Mouse (Mus musculus): Measurements from ENCODE around the gene Etv5. TPM values are rescaled to one million over a fixed set of nuclear protein-coding genes. Genes with fewer than 3 reads are reported as not detected.

Etv5 gene
- polyA plus RNA-seq, 1 experiment from 2014 or later: 27.7 TPM

DNA sequence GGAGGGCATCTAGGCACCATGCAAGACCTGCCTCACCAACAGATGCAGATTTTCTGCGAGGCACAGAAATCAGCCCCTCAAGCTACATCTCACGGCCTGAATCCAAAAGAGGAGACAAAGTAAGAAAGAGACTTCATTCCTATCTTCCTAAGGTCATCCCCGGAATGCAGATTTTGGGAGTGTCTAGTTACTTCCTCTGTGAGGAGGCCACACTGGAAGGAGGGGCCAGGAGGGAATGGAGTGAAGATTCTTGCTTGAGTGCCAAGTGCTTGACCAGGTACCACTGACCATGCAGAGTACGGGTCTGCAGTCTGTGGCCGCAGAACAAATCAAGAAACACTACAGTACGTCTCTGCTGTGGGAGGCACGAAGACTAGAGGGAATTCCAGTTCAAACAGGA, 12.7 kb downstream of the Etv5 start:
- Histone ChIP-seq H3K9me3 (ENCODE audit: control insufficient read depth, low read length) (no peaks in the 10 kb centered on the region), H3K4me3 (ENCODE audit: low read depth, low read length) (no peak overlapping the region), H3K36me3 (ENCODE audit: control insufficient read depth, insufficient read depth, low read length) (no peaks in the 10 kb centered on the region), H3K27me3 (ENCODE audit: control insufficient read depth, insufficient read depth, low read length) (peaks cover 10% of the 10 kb centered on the region), H3K4me2 (ENCODE audit: low read depth, low read length, severe bottlenecking) (no peak overlapping the region), H3K4me1 (replicated peaks; ENCODE audit: control insufficient read depth, insufficient read depth, low read length) (peaks cover 8% of the 10 kb centered on the region; the same call in 1 of the 2 replicates), H3K9ac (ENCODE audit: low read length) (no peak overlapping the region), H3K27ac (ENCODE audit: low read depth, low read length) (no peak overlapping the region)
- DNase-seq (ENCODE audit: low spot score): no peak
- 84% methylated on average over 7 of the region's 7 CpGs for WGBS
- no peak for ATAC-seq (replicated peaks; ENCODE audit: low FRiP score)

DNA sequence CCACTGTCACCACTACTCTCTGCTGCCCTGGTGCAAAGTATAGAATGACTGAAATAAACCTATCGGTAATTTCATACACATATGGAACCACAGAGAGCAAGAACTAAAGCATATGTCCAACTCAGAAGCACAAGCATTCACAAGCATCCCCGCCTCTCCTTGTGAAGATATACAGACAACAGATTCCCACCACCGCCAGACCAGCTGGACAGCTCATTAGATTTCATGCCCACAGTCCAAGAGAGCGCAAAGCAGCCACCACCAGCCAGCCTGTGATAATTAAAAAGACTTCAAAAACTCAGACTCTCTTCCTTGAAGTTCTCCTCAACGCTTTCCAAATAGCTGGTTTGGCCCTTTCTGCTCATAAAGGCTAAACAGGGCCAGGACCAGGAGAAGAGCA, 17.3 kb downstream of the Etv5 start:
- no peak overlapping the region for H3K4me2 ChIP-seq (ENCODE audit: low read depth, low read length, severe bottlenecking)
- H3K27ac ChIP-seq (ENCODE audit: low read depth, low read length): no peak overlapping the region
- H3K4me1 ChIP-seq (replicated peaks; ENCODE audit: control insufficient read depth, insufficient read depth, low read length): no peaks in the 10 kb centered on the region
- no peaks in the 10 kb centered on the region for H3K27me3 ChIP-seq (ENCODE audit: control insufficient read depth, insufficient read depth, low read length)
- WGBS: 78% methylated on average over 5 of the region's 5 CpGs
- no peaks in the 10 kb centered on the region for H3K9me3 ChIP-seq (ENCODE audit: control insufficient read depth, low read length)
- ATAC-seq (replicated peaks; ENCODE audit: low FRiP score) (no peak), DNase-seq (ENCODE audit: low spot score) (no peak)
- H3K36me3 ChIP-seq (ENCODE audit: control insufficient read depth, insufficient read depth, low read length): no peaks in the 10 kb centered on the region
- no peak overlapping the region for H3K4me3 ChIP-seq (ENCODE audit: low read depth, low read length)
- H3K9ac ChIP-seq (ENCODE audit: low read length): no peak overlapping the region

DNA sequence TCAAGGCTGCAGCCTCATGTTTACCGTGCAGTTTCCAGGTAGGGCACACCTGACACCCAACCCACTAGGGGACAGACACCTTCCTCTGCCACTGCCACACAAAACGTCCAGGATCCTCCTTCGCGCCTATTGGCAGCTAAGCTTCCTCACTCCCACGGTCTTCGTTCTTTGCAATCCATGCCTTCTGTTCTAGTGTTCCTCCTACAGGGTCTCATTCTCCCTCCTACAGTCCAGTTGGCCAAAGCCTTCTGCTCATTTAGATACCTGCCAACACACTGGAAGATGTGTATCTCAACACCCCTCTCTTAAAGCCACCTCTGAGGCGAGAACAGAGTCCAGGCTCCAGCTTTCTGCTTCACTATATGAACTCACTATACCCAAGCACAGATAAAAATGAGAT, 21.6 kb downstream of the Etv5 start:
- no peak overlapping the region for H3K4me2 ChIP-seq (ENCODE audit: low read depth, low read length, severe bottlenecking)
- no peak overlapping the region for H3K9ac ChIP-seq (ENCODE audit: low read length)
- no peaks in the 10 kb centered on the region for H3K9me3 ChIP-seq (ENCODE audit: control insufficient read depth, low read length)
- no peak overlapping the region for H3K4me3 ChIP-seq (ENCODE audit: low read depth, low read length)
- 98% methylated on average over 7 of the region's 7 CpGs for WGBS
- no peaks in the 10 kb centered on the region for H3K27me3 ChIP-seq (ENCODE audit: control insufficient read depth, insufficient read depth, low read length)
- no peak overlapping the region for H3K27ac ChIP-seq (ENCODE audit: low read depth, low read length)
- no peak for ATAC-seq (replicated peaks; ENCODE audit: low FRiP score)
- H3K4me1 ChIP-seq (replicated peaks; ENCODE audit: control insufficient read depth, insufficient read depth, low read length): no peaks in the 10 kb centered on the region
- no peaks in the 10 kb centered on the region for H3K36me3 ChIP-seq (ENCODE audit: control insufficient read depth, insufficient read depth, low read length)
- DNase-seq (ENCODE audit: low spot score): no peak

- Histone ChIP-seq H3K4me2 (ENCODE audit: low read depth, low read length, severe bottlenecking) (no peak overlapping the region), H3K9ac (ENCODE audit: low read length) (no peak overlapping the region), H3K27ac (ENCODE audit: low read depth, low read length) (no peak overlapping the region), H3K36me3 (ENCODE audit: control insufficient read depth, insufficient read depth, low read length) (no peaks in the 10 kb centered on the region), H3K27me3 (ENCODE audit: control insufficient read depth, insufficient read depth, low read length) (no peaks in the 10 kb centered on the region), H3K9me3 (ENCODE audit: control insufficient read depth, low read length) (no peaks in the 10 kb centered on the region), H3K4me3 (ENCODE audit: low read depth, low read length) (no peak overlapping the region), H3K4me1 (replicated peaks; ENCODE audit: control insufficient read depth, insufficient read depth, low read length) (no peaks in the 10 kb centered on the region)
- ATAC-seq (replicated peaks; ENCODE audit: low FRiP score) (no peak), DNase-seq (ENCODE audit: low spot score) (no peak)
- WGBS: 83% methylated on average over 8 of the region's 8 CpGs
Measured at GRCm38 (mm10) chr16:22417044-22417443, 22.5 kb downstream of the Etv5 start.

DNA sequence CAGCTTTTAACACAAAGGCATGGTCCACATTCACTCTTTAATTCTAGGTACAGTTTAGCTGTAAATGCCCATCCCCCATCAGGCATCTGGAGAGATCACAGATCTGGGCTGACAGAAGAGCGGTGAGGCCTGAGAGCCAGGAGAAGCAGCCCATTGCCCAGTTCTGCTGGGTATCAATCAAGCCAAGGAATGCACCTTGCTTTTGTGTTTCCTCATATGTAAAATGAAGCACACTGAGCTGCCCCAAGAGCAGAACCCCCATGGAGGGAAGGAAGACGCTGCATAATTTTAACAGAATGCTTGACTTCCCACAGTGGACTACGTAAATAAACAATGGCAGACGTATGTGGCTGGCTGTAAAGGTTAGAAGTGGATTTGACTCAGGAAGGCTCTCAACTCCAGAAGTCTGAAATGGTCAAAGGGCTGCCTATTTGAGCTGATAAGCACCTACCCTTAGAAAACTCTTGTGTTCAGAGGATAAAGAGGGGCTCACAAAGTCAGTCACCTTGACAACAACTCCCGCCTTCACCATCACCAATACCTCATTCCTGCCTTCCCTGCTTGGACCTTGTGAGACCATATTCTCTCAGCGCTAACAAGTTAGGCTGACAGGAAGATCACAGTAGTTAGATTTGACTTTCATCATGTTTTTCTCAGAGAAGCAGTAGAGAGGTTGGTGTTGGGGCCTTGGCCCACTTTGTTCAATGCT, 23.2 kb downstream of the Etv5 start:
- H3K9ac ChIP-seq (ENCODE audit: low read length): no peak overlapping the region
- no peak overlapping the region for H3K4me3 ChIP-seq (ENCODE audit: low read depth, low read length)
- WGBS: 66% methylated on average over 6 of the region's 6 CpGs
- H3K4me2 ChIP-seq (ENCODE audit: low read depth, low read length, severe bottlenecking): no peak overlapping the region
- DNase-seq (ENCODE audit: low spot score) (no peak), ATAC-seq (replicated peaks; ENCODE audit: low FRiP score) (no peak)
- H3K9me3 ChIP-seq (ENCODE audit: control insufficient read depth, low read length): no peaks in the 10 kb centered on the region
- H3K27ac ChIP-seq (ENCODE audit: low read depth, low read length): no peak overlapping the region
- H3K36me3 ChIP-seq (ENCODE audit: control insufficient read depth, insufficient read depth, low read length): no peaks in the 10 kb centered on the region
- no peaks in the 10 kb centered on the region for H3K27me3 ChIP-seq (ENCODE audit: control insufficient read depth, insufficient read depth, low read length)
- H3K4me1 ChIP-seq (replicated peaks; ENCODE audit: control insufficient read depth, insufficient read depth, low read length): no peaks in the 10 kb centered on the region

DNA sequence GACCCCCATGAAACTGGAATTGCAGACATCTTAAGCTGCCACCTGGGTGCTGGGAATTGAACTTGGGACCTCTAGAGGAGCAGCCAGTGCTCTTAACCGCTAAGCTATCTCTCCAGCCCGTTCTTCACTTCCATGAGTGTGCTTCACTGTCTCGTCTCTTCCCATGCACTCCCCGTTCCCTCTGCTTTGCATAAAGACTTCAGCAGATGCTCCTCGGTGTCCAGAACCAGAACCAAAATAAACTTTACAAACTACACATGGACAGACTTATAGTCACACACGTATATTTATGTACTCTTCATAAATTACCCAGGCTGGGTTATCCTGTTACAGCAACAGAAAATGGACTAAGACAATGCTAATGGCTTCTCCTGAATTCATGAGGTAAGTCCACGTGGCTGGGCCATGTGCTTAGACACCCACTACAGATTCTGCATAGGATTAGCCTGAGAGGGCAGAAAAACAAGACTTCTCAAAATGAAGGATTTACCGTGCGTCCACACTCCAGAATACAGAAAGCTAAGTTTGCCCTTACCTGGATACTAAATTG, 25.2 kb downstream of the Etv5 start:
- H3K36me3 ChIP-seq (ENCODE audit: control insufficient read depth, insufficient read depth, low read length): no peaks in the 10 kb centered on the region
- H3K4me2 ChIP-seq (ENCODE audit: low read depth, low read length, severe bottlenecking): no peak overlapping the region
- ATAC-seq (replicated peaks; ENCODE audit: low FRiP score) (no peak), DNase-seq (ENCODE audit: low spot score) (no peak)
- no peaks in the 10 kb centered on the region for H3K4me1 ChIP-seq (replicated peaks; ENCODE audit: control insufficient read depth, insufficient read depth, low read length)
- H3K9me3 ChIP-seq (ENCODE audit: control insufficient read depth, low read length): no peaks in the 10 kb centered on the region
- H3K27ac ChIP-seq (ENCODE audit: low read depth, low read length): no peak overlapping the region
- H3K27me3 ChIP-seq (ENCODE audit: control insufficient read depth, insufficient read depth, low read length): no peaks in the 10 kb centered on the region
- 91% methylated on average over 9 of the region's 9 CpGs for WGBS
- no peak overlapping the region for H3K4me3 ChIP-seq (ENCODE audit: low read depth, low read length)
- H3K9ac ChIP-seq (ENCODE audit: low read length): no peak overlapping the region

DNA sequence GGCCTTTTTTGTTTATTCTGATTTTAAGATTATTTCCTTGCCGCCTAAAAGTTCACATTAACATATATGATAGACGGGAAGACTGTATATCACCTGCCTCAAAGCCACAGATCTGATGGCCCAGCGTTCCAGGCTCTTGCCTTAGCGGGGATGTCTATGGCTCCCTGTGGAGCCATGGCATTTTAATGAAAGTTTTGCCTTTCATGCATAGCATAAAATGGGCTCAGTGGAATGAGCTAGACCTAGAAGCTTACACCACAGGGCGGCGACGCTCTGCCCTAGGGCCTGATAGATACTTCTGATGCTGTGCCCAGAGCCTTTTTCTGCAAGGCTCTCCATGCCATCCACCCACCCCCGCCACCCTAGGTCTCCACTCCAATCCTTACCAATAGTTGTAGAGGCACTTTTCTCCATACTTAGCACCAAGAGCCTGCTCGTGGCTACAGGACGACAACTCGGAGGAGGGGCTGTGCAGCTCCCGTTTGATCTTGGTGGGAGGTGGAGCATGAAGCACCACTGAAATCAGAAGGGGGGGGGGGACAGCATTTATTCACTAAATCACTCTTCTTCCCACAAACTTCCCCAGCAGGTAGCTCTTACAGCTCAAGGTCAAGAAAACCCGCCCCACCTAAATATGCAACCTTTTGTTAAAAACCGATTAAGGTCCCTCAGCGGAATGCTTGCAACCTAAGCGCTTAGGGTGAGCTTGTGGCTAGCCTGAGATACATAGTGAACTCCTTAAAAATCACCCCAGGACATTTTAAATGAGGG, 26.9 kb downstream of the Etv5 start:
- ATAC-seq (replicated peaks; ENCODE audit: low FRiP score): no peak
- H3K4me2 ChIP-seq (ENCODE audit: low read depth, low read length, severe bottlenecking): no peak overlapping the region
- WGBS: 66% methylated on average over 16 of the region's 16 CpGs

DNA sequence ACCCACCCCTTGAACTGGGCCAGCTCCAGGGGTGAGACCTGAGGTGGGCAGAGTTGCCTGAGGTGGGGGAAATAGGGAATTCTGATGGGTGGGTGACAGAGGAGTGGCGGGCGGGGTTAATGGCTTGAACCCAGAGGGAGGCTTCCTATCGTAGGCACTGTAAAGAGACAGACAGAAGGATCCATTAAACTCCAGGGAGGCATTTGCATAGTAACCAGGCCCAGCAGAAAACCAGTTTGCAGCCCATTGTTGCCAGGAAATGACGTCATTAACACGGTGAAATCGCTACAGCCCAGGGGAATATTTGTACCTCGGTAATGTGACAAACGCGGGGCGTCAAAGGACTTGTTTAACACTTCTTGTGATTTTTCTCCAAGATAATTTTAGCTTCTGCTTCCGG, 27.8 kb downstream of the Etv5 start:
- H3K4me2 ChIP-seq (ENCODE audit: low read depth, low read length, severe bottlenecking): no peak overlapping the region
- no peak overlapping the region for H3K9ac ChIP-seq (ENCODE audit: low read length)
- WGBS: 63% methylated on average over 11 of the region's 11 CpGs
- no peaks in the 10 kb centered on the region for H3K4me1 ChIP-seq (replicated peaks; ENCODE audit: control insufficient read depth, insufficient read depth, low read length)
- H3K36me3 ChIP-seq (ENCODE audit: control insufficient read depth, insufficient read depth, low read length): no peaks in the 10 kb centered on the region
- no peaks in the 10 kb centered on the region for H3K27me3 ChIP-seq (ENCODE audit: control insufficient read depth, insufficient read depth, low read length)
- ATAC-seq (replicated peaks; ENCODE audit: low FRiP score) (no peak), DNase-seq (ENCODE audit: low spot score) (no peak)
- no peaks in the 10 kb centered on the region for H3K9me3 ChIP-seq (ENCODE audit: control insufficient read depth, low read length)
- H3K27ac ChIP-seq (ENCODE audit: low read depth, low read length): no peak overlapping the region
- H3K4me3 ChIP-seq (ENCODE audit: low read depth, low read length): no peak overlapping the region

More for the DNA sequence above, 26.9 kb downstream of the Etv5 start:
- DNase-seq (ENCODE audit: low spot score): no peak
- Histone ChIP-seq H3K9me3 (ENCODE audit: control insufficient read depth, low read length) (no peaks in the 10 kb centered on the region), H3K9ac (ENCODE audit: low read length) (no peak overlapping the region), H3K36me3 (ENCODE audit: control insufficient read depth, insufficient read depth, low read length) (no peaks in the 10 kb centered on the region), H3K27ac (ENCODE audit: low read depth, low read length) (no peak overlapping the region), H3K27me3 (ENCODE audit: control insufficient read depth, insufficient read depth, low read length) (no peaks in the 10 kb centered on the region), H3K4me1 (replicated peaks; ENCODE audit: control insufficient read depth, insufficient read depth, low read length) (no peaks in the 10 kb centered on the region), H3K4me3 (ENCODE audit: low read depth, low read length) (no peak overlapping the region)
